Mouse (Mus musculus) midbrain, embryonic 12.5 days (tissue): ENCODE measurements around the gene Sos2. TPM values are rescaled to one million over a fixed set of nuclear protein-coding genes. Genes with fewer than 3 reads are reported as not detected.
"Not testable (repeated sequence)": the region's sequence is repeated elsewhere in the genome, so short reads cannot be mapped to it uniquely, and the experiment has no call there.

Source experiments
- ATAC-seq: fragments of 200-750 bp; cut with Nextera tagmentation; 2 replicates; pipeline ENCODE4 v1.8.0; 2017; ENCODE audit warnings: low read depth, moderate TSS enrichment, moderate library complexity; ENCODE audit not compliant: low FRiP score
- H3K27ac ChIP-seq: fragments of 300-500 bp; sonication (generic); replicated peaks from 2 replicates; pipeline ENCODE4 v1.5.1; 2016; ENCODE audit warnings: mild to moderate bottlenecking
- H3K27me3 ChIP-seq: fragments of 300-500 bp; sonication (generic); 2 replicates; pipeline ENCODE4 v1.6.1; 2016; ENCODE audit warnings: mild to moderate bottlenecking
- H3K36me3 ChIP-seq: fragments of 300-500 bp; sonication (generic); 2 replicates; pipeline ENCODE4 v1.6.1; 2016
- H3K4me1 ChIP-seq: fragments of 300-500 bp; sonication (generic); 2 replicates; pipeline ENCODE4 v1.6.1; 2016
- H3K4me2 ChIP-seq: fragments of 300-500 bp; sonication (generic); replicated peaks from 2 replicates; pipeline ENCODE4 v1.6.1; 2016; ENCODE audit warnings: mild to moderate bottlenecking, moderate library complexity
- H3K4me3 ChIP-seq: fragments of 300-500 bp; sonication (generic); 2 replicates; pipeline ENCODE4 v1.5.1; 2016; ENCODE audit warnings: mild to moderate bottlenecking
- H3K9ac ChIP-seq: fragments of 300-500 bp; sonication (generic); replicated peaks from 2 replicates; pipeline ENCODE4 v1.6.1; 2016; ENCODE audit warnings: mild to moderate bottlenecking, moderate library complexity
- H3K9me3 ChIP-seq: fragments of 300-500 bp; sonication (generic); 2 replicates; pipeline ENCODE4 v1.6.1; 2016; ENCODE audit warnings: mild to moderate bottlenecking
- WGBS: fragments of 180-500 bp; shearing (Covaris S2); methylation state at CpG from one replicate; pipeline ENCODE4 v1.1.7; 2016; 5-methylcytosine and 5-hydroxymethylcytosine counted together
- polyA plus RNA-seq: library from polyadenylated mRNA; unstranded; fragments of >200 nt; fragmentation: Nextera tagmentation; extraction: Ambion mirVana; gene quantifications from 2 replicates; pipeline ENCODE4 v1.2.1, GENCODE M21; 2016

Gene Sos2
- polyA plus RNA-seq, 1 experiment from 2014 or later: 12.4 TPM

DNA sequence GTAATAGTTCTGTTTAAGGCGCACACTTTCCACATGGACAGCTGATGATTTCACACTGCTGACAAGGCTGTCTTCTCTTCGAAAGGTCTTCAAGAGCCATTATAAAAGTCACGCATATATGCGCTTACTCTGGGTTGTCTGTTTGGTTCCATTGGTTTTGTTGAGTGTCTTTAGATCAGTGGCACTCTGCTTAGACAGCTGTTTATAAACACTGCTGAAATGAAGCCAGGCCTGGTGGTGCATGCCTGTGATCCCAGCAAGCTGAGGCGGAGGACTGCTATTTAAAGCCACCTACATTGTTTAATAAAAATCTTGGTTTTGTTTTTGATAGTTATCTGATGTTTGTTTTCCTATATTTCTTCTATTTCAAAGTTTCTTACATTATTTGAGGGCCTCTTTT lies 14.9 kb downstream of the Sos2 start:
- Histone ChIP-seq H3K4me1 (no peaks in the 10 kb centered on the region), H3K9me3 (peaks cover 7% of the 10 kb centered on the region; the same call in 1 of the 2 replicates), H3K4me3 (no peak overlapping the region), H3K27me3 (no peaks in the 10 kb centered on the region), H3K4me2 (no peak overlapping the region), H3K9ac (no peak overlapping the region), H3K27ac (no peak overlapping the region), H3K36me3 (peaks cover 5% of the 10 kb centered on the region; the same call in 1 of the 2 replicates)
- no peak for ATAC-seq
- 98% methylated on average over 5 of the region's 5 CpGs for WGBS

DNA sequence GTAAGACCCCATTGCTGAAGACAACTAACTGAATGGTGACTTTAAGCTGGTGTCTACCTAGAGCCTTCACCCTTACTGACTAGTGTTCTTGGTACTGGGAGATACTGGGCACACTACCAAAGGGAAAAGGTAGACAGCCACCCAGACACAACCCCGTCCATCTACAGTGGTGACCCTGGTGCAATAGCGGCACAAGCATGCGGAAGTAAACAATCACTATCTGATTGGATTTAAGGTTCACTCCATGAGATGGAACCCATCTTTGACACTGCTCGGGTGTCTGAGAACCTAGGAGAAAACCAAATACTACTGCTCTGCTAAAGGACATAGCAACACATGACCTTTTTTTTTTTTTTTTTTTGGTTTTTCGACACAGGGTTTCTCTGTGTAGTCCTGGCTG lies 20.0 kb downstream of the Sos2 start:
- no peak for ATAC-seq
- H3K9me3 ChIP-seq: peaks cover 11% of the 10 kb centered on the region; the same call in 1 of the 2 replicates
- no peak overlapping the region for H3K27ac ChIP-seq
- H3K4me3 ChIP-seq: no peak overlapping the region
- H3K27me3 ChIP-seq: no peaks in the 10 kb centered on the region
- H3K36me3 ChIP-seq: peaks cover 5% of the 10 kb centered on the region; the same call in 1 of the 2 replicates
- WGBS: 94% methylated on average over 5 of the region's 5 CpGs
- H3K4me2 ChIP-seq: no peak overlapping the region
- H3K9ac ChIP-seq: no peak overlapping the region
- no peaks in the 10 kb centered on the region for H3K4me1 ChIP-seq

DNA sequence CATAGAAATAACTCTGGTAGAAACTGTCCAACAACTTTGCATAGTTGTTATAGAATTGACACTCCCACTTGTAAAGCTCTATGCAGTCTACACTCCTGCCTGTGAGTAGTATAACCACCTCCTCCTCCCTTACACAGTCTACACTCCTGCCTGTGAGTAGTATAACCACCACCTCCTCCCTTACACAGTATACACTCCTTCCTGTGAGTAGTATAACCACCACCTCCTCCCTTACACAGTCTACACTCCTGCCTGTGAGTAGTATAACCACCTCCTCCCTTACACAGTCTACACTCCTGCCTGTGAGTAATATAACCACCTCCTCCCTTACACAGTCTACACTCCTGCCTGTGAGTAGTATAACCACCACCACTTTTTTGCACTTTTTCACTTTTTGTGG lies 27.7 kb downstream of the Sos2 start:
- not testable (repeated sequence) for H3K27ac ChIP-seq, H3K4me3 ChIP-seq, H3K9ac ChIP-seq, H3K4me2 ChIP-seq, H3K9me3 ChIP-seq, H3K4me1 ChIP-seq, H3K27me3 ChIP-seq
- ATAC-seq: peak; percentile 80
- H3K36me3 ChIP-seq: peaks cover 22% of the 10 kb centered on the region

DNA sequence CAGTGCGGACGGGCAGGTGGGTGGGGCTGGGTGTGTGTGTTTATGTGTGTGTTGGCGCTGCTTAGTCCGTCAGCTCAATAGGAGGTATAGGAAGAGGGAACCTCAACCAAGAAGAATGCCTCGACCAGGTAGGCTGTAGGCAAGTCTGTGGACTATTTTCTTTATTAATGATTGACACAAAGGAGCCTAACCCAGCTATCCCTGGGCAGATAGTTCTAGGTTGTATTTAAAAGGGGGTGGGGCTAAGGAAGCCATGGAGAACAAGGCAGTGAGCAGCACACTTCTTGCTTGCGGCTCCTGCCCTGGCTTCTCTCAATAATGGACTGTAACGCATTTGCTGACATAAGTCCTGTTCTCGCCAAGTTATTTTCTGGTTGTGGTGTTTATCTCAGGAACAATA lies 32.1 kb downstream of the Sos2 start:
- Histone ChIP-seq H3K27me3 (no peaks in the 10 kb centered on the region), H3K9ac (no peak overlapping the region), H3K4me1 (no peaks in the 10 kb centered on the region), H3K4me3 (no peak overlapping the region), H3K4me2 (no peak overlapping the region), H3K9me3 (peaks cover 4% of the 10 kb centered on the region), H3K36me3 (peaks cover 33% of the 10 kb centered on the region), H3K27ac (no peak overlapping the region)
- 90% methylated on average over 8 of the region's 8 CpGs for WGBS
- ATAC-seq: no peak

DNA sequence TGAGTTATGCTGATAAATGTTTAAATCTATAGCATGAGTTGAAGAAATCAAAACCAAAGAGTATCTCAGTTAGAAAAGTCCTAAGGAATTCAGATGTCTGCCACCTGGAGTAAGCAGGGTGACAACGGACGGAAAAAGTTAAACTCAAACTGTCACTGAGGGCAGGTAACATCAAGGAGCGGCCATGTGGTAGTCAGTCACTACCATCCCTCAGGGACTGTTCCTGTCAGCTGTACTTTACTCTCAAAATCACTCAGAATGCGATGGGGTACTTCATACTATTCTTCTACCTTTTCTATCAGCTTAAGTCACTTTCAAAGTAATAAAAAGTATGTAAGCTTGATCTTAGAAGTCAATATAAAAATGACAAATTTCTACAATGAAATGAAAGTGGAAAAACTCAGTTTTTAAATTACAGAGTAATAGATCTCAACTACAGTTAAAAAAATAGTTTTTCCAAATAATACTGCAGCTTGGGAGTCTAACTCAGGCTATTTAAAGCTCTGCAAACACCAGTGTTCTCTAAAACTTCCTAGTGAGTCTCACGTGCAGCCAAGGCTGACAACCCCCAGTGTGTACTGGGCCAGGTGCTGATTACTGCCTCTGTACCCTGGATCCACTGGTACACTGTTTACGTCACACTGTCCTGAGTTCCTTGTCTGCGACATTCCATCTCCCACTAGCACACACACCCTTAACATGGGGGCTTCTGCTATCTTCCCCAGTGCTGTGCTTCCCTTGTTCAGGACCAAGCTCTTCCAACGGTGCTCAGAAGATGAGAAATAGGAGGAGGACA lies 35.6 kb downstream of the Sos2 start:
- H3K4me3 ChIP-seq: no peak overlapping the region
- ATAC-seq: no peak
- H3K9me3 ChIP-seq: no peaks in the 10 kb centered on the region
- H3K36me3 ChIP-seq: peaks cover 14% of the 10 kb centered on the region
- H3K27ac ChIP-seq: no peak overlapping the region
- H3K4me2 ChIP-seq: no peak overlapping the region
- WGBS: 94% methylated on average over 8 of the region's 8 CpGs
- H3K4me1 ChIP-seq: no peaks in the 10 kb centered on the region
- H3K9ac ChIP-seq: no peak overlapping the region
- no peaks in the 10 kb centered on the region for H3K27me3 ChIP-seq

DNA sequence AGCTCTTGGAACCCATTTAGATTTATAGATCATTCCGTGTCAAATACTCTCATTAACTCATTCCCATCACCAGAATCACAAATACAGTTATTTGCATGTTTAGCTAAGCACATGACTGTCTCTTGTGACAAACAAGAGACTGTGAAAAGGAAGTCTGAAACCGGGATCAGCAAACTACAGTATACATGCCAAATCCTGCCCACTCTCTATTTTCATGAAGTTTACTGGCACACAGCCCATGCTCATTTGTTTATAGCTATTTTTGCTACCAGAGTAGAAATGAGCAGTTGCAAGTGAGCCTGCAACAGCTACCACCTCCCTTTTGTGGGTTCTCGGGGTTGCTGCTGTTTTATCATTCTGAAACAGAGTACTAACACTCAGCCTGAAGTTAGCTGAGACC lies 36.8 kb downstream of the Sos2 start:
- no peak overlapping the region for H3K27ac ChIP-seq
- no peak overlapping the region for H3K4me3 ChIP-seq
- no peaks in the 10 kb centered on the region for H3K9me3 ChIP-seq
- H3K27me3 ChIP-seq: no peaks in the 10 kb centered on the region
- ATAC-seq: no peak
- peaks cover 12% of the 10 kb centered on the region for H3K36me3 ChIP-seq
- 90% methylated on average over 3 of the region's 3 CpGs for WGBS
- H3K4me1 ChIP-seq: no peaks in the 10 kb centered on the region
- no peak overlapping the region for H3K9ac ChIP-seq
- H3K4me2 ChIP-seq: no peak overlapping the region

DNA sequence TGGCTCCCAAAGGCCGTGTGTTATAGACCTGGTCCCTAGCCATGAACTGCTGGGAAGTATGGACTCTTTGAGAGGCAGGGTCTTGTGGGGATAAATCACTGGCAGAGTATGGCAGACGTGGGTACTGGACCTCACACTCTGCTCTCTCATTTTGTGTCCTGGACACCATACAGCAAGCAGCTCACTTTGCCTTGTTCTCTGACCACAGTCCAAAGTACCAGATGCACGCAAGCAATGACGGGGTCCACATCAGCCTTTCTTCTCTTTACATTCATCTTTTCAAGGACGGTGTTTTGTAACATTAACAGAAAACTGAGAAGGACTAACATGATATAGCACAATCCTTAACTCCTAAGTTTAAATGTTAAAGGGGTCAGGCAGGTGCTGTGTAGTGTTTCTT lies 38.8 kb downstream of the Sos2 start:
- no peaks in the 10 kb centered on the region for H3K9me3 ChIP-seq
- H3K36me3 ChIP-seq: peaks cover 23% of the 10 kb centered on the region

DNA sequence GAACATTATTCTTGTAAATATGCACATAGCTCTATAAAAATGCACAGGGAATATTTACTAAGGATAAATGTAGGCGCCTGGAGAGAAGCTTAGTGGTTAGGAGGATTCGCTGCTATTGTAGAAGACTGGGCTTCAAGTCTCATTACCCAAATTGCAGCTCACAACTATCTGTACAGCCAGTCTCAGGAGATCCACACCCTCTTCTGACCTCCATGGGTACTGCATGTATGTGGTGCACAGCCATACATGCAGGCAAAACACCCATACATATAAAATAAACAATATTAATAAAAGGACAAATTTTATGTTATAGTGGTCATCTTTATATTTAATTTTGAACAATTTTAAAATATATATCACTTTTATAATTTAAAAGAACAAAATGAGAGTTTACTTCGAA lies 46.9 kb downstream of the Sos2 start:
- no peaks in the 10 kb centered on the region for H3K9me3 ChIP-seq
- H3K27me3 ChIP-seq: no peaks in the 10 kb centered on the region
- 88% methylated on average over 3 of the region's 3 CpGs for WGBS
- ATAC-seq: no peak
- H3K9ac ChIP-seq: no peak overlapping the region
- H3K27ac ChIP-seq: no peak overlapping the region
- H3K4me2 ChIP-seq: no peak overlapping the region
- H3K4me3 ChIP-seq: no peak overlapping the region
- H3K36me3 ChIP-seq: peaks cover 23% of the 10 kb centered on the region
- no peaks in the 10 kb centered on the region for H3K4me1 ChIP-seq

More for the DNA sequence above, 38.8 kb downstream of the Sos2 start:
- no peak for ATAC-seq
- H3K4me1 ChIP-seq: no peaks in the 10 kb centered on the region
- H3K27me3 ChIP-seq: no peaks in the 10 kb centered on the region
- no peak overlapping the region for H3K9ac ChIP-seq
- H3K27ac ChIP-seq: no peak overlapping the region
- no peak overlapping the region for H3K4me2 ChIP-seq
- WGBS: 91% methylated on average over 5 of the region's 5 CpGs
- no peak overlapping the region for H3K4me3 ChIP-seq

DNA sequence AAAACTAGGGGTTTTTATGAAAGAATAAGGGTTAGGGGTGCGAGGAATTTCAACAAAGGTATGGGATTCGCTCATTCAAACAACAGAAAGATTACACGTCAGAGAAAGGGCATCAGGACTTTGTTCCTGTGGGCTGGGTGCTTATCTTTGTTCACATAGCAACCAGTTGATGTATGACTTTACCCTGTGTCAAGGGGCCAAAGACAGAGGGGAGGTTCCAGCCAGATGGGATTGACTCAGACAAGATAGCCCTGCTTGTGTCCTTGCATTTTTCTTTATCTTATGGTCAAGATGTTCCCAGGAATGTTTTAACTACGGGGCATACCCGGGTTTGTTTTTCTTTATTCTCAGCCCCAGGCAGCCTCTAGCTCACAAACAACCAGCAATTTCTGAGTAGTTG lies 63.1 kb downstream of the Sos2 start:
- H3K4me1 ChIP-seq, H3K9ac ChIP-seq, H3K9me3 ChIP-seq, H3K4me2 ChIP-seq, H3K27me3 ChIP-seq, ATAC-seq, H3K27ac ChIP-seq, H3K4me3 ChIP-seq: not testable (repeated sequence)
- H3K36me3 ChIP-seq: peaks cover 38% of the 10 kb centered on the region
- 94% methylated on average over 5 of the region's 5 CpGs for WGBS

DNA sequence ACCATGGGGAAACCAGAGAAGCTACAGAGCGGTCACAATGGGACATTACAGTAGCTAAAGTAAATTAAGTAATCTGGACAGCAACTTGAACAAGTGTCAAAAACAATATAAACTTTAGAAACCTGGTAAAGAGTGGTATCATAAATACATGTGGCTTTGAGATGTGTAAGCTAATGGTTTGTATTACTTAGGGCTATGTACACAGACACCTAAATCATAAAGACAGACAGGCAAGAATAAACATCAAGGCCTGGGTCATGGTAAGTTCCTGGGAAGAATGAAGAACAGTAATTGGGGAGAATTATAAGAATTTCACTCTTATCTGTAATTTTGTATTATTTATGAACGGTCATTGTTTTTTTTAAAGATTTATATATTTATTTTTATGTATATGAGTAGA lies 77.3 kb downstream of the Sos2 start:
- no peaks in the 10 kb centered on the region for H3K4me1 ChIP-seq
- 94% methylated on average over 2 of the region's 2 CpGs for WGBS
- no peak overlapping the region for H3K4me2 ChIP-seq
- no peak overlapping the region for H3K4me3 ChIP-seq
- no peak overlapping the region for H3K27ac ChIP-seq
- H3K36me3 ChIP-seq: peaks cover 4% of the 10 kb centered on the region
- no peaks in the 10 kb centered on the region for H3K27me3 ChIP-seq
- no peaks in the 10 kb centered on the region for H3K9me3 ChIP-seq
- H3K9ac ChIP-seq: no peak overlapping the region
- no peak for ATAC-seq

DNA sequence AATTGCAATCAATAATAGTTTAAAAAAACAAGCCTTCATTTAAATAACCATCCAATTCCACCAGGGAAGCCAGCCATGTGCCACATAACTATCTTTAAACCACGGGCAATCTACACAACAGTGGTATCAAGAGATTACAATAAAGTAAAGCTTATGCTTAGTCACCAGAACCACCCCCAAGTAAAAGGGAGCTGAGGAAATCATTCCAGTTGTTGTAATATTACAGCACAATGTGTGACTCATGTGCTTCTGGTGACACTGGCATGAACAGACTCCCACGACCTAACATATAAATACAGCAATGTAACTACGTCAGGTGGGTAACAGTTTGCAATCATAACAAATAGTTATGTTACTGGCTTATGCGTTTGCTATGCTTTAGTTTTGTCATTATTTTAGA lies 84.2 kb downstream of the Sos2 start:
- Histone ChIP-seq H3K36me3 (peaks cover 14% of the 10 kb centered on the region), H3K4me2 (no peak overlapping the region), H3K9me3 (no peaks in the 10 kb centered on the region), H3K9ac (no peak overlapping the region), H3K4me1 (no peaks in the 10 kb centered on the region), H3K4me3 (no peak overlapping the region), H3K27ac (no peak overlapping the region), H3K27me3 (no peaks in the 10 kb centered on the region)
- 94% methylated on average over 4 of the region's 4 CpGs for WGBS
- no peak for ATAC-seq

DNA sequence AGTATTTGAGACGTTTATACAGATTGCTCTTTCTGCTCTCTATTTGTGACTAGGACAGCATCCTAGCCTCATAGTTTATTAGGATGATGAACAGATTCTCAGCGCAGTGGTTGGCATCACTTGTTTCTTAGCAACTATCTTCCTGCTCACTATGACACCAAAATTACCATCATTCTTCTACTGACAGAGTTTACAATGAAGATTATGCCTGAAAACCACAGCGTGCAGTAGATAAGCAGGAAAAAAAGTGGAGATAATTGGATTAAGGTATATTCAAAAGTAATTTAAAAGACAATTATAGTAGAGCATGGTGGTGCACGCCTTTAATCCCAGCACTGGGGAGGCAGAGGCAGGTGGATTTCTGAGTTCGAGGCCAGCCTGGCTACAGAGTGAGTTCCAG lies 88.5 kb downstream of the Sos2 start:
- no peaks in the 10 kb centered on the region for H3K4me1 ChIP-seq
- WGBS: 85% methylated on average over 5 of the region's 5 CpGs
- ATAC-seq: no peak
- H3K4me2 ChIP-seq: no peak overlapping the region
- H3K4me3 ChIP-seq: no peak overlapping the region
- H3K27ac ChIP-seq: no peak overlapping the region
- peaks cover 34% of the 10 kb centered on the region for H3K36me3 ChIP-seq
- no peaks in the 10 kb centered on the region for H3K9me3 ChIP-seq
- H3K27me3 ChIP-seq: no peaks in the 10 kb centered on the region
- H3K9ac ChIP-seq: no peak overlapping the region

DNA sequence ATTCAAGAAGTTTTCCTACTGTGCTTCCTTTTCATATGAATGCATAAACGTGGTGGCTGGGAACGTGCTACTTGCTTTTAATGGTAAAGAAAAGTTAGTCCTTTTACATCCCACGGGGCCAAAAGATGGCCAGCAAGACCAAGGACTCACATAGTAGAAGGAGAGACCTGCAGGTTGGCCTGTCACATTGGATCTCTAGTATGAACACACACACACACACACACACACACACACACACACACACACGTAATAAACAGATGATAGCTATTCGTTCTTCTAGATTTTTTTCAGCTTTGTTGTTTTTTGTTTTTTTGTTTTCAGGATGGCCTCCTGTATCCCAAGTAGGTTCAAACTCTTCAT lies 98.4 kb downstream of the Sos2 start:
- H3K27me3 ChIP-seq: no peaks in the 10 kb centered on the region
- peak overlapping the region; percentile 84 for H3K4me2 ChIP-seq
- H3K4me3 ChIP-seq: peak overlapping the region; percentile 70
- H3K27ac ChIP-seq: peak overlapping the region; percentile 58
- peak; percentile 44 for ATAC-seq
- H3K9ac ChIP-seq: peak overlapping the region; percentile 78
- no peaks in the 10 kb centered on the region for H3K9me3 ChIP-seq
- H3K4me1 ChIP-seq: peaks cover 18% of the 10 kb centered on the region
- 48% methylated on average over 5 of the region's 5 CpGs for WGBS
- H3K36me3 ChIP-seq: peaks cover 42% of the 10 kb centered on the region
